Mouse (Mus musculus): ENCODE measurements around the gene Ythdf2.

Gene Ythdf2

DNA sequence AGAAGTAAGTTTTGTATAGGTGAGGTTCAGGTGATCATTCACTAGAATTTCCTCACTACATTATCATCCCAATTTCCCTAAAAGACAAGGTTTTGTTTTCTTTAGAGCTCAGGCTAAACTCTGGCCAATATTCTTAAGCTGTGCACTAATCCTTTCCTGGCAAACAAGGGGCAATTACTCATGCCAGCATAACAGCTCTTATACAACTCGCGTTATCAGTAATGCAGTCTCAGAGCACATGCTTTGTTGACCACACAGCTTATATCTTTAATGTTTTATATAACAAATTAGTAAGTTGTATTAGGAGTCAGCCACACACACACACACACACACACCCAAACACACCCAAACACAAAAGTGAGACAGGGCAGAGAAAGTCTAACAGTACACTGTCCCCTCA lies 1.8 kb downstream of the Ythdf2 start:
- no peak for DNase-seq (ENCODE audit: low read depth in 2 of 2, low spot score in 2 of 2)

DNA sequence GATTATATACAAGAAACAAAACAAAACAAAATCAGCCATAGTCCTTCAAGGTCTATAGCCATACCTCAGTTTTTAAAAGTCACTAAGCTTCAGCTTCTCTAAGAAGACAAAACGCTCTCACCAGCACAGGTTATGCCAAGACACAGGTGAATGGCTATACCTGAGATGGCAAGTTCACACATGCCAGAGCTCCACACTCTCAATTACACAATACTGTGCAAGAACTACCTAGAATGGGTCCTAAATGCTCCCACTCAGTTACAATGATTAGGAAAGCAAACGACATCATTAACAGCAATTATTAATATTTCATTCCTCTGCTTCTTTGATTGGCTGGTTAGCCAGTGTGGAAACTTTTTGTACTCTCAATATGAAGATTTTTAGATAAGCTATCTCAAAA lies 2.8 kb downstream of the Ythdf2 start:
- no peak for DNase-seq (ENCODE audit: low read depth in 2 of 2, low spot score in 2 of 2)

DNA sequence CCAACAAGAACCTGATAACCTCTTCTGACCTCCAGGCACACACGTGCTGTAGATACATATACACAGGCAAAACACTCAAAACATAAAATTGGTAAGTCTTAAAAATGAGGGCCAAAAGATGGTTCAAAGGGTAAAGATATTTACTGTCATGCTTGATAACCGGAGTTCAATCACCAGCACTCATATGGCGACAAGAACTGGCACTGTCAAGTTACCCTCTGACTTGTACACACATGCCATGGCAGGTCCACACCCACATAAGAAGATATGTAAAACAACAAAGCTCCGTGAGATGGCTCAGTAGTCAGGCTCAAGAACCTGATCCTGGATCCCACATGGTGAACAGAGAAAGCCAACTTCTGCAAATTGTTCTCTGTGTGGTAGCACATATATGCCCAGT lies 4.8 kb downstream of the Ythdf2 start:
- no peak for DNase-seq (ENCODE audit: low read depth in 2 of 2, low spot score in 2 of 2)

- no peak for DNase-seq (ENCODE audit: low read depth in 2 of 2, low spot score in 2 of 2)
Observed at GRCm38 (mm10) chr4:132198771-132199170, 13.3 kb downstream of the Ythdf2 start.

DNA sequence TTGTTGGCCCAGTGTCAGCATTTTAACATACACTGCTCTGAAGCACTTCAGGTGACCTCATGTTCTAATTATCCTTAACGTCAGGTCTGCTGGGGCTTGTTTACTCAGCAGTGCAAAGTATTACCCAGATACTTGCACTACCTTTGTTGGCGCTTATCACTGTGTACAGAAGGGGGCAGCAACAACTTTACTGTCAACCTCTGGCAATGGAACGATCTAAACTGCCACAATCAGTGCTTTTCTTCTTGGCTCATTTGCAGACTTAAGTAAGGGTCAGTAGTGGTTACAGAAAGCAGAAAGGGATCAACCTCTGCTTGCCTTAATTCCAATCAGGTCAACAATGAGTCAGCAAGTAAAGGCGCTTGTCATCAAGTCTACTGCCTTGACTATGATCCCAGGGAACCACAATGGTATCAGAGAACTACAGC lies 13.8 kb downstream of the Ythdf2 start:
- peak; percentile 18 to 49 for DNase-seq (ENCODE audit: low read depth in 2 of 2, low spot score in 2 of 2)

GRCm38 (mm10) chr4:132194975-132195374 lies 17.1 kb downstream of the Ythdf2 start:
- DNase-seq (ENCODE audit: low read depth in 2 of 2, low spot score in 2 of 2): no peak

- no peak for DNase-seq (ENCODE audit: low read depth in 2 of 2, low spot score in 2 of 2)
Observed at GRCm38 (mm10) chr4:132194373-132194772, 17.7 kb downstream of the Ythdf2 start.

DNA sequence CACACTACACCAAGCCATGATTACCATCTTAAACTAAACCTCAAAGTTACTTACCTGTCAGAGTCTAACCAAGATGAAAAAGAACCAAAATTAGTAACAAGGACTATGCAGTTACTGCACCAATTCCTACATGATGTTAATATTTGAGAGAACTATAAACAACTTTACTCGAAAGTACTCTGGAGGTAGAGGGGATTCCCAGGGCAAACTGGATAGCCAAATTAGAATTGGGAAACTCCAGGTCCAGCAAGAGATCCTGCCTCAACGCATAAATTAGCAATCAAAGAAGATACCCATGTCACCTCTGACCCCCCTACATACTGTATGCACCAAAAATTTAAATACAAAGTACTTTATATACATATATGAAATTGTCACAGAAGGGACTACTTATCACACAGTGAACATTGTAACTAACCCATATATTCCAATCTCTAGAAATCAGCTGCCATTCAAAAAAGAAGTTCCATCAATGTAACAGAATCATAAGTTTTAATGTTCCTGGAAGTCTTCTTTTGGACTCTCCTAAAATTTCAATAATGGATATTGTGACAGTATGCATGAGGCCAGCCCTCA lies 24.2 kb downstream of the Ythdf2 start:
- DNase-seq (ENCODE audit: low read depth in 2 of 2, low spot score in 2 of 2): no peak

GRCm38 (mm10) chr4:132183162-132183561 lies 28.9 kb downstream of the Ythdf2 start:
- DNase-seq (ENCODE audit: low read depth in 2 of 2, low spot score in 2 of 2): no peak

- peak in 1 of 2 experiments; percentile 10 for DNase-seq (ENCODE audit: low read depth in 2 of 2, low spot score in 2 of 2)
Observed at GRCm38 (mm10) chr4:132181721-132182658, 30.1 kb downstream of the Ythdf2 start.

- DNase-seq (ENCODE audit: low read depth in 2 of 2, low spot score in 2 of 2): no peak
Observed at GRCm38 (mm10) chr4:132180710-132181109, 31.4 kb downstream of the Ythdf2 start.

GRCm38 (mm10) chr4:132178630-132179059 lies 33.5 kb downstream of the Ythdf2 start:
- DNase-seq (ENCODE audit: low read depth in 2 of 2, low spot score in 2 of 2): peak; percentile 50 to 66

DNA sequence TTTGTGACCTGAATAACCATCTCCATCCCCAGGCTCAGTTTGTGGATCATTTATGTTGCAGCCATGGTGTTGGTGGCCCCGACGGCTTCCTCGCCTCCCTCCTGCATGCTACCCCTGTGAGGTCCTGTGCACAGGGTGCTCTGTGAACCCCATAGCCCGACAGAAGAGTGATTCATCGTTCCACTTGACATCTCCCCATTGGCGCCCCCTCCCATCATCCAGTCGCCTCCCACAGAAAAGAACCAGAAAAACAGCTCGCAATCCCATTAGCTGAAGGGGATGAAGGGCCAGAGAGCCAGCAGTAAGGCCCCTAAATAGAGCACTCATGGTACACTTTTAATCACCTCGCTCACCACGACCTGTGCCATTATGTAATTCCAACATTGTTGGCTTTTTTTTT lies 35.6 kb downstream of the Ythdf2 start:
- no peak for DNase-seq (ENCODE audit: low read depth in 2 of 2, low spot score in 2 of 2)

- no peak for DNase-seq (ENCODE audit: low read depth in 2 of 2, low spot score in 2 of 2)
Observed at GRCm38 (mm10) chr4:132170891-132171290, 41.2 kb downstream of the Ythdf2 start.

DNA sequence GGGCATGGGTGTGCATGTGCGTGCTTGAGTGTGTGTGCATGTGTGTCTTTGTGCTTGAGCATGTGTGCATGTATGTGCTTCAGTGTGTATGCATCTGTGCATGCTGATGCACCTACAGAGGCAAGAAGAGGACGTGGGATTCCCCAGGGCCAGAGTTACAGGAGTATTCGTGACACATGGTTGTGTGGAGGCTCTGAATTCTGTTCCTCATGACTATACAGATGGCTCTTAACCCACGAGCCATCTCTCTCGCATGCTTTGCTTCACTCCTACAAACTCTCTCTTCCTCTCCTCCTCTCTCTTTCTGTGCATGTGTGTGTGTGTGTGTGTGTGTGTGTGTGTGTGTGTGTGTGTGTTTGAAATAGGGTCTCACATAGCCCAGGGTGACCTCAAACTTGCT lies 42.3 kb downstream of the Ythdf2 start:
- no peak for DNase-seq (ENCODE audit: low read depth in 2 of 2, low spot score in 2 of 2)

- no peak for DNase-seq (ENCODE audit: low read depth in 2 of 2, low spot score in 2 of 2)
Observed at GRCm38 (mm10) chr4:132169271-132169670, 42.8 kb downstream of the Ythdf2 start.

- no peak for DNase-seq (ENCODE audit: low read depth in 2 of 2, low spot score in 2 of 2)
Observed at GRCm38 (mm10) chr4:132167436-132167835, 44.7 kb downstream of the Ythdf2 start.

DNA sequence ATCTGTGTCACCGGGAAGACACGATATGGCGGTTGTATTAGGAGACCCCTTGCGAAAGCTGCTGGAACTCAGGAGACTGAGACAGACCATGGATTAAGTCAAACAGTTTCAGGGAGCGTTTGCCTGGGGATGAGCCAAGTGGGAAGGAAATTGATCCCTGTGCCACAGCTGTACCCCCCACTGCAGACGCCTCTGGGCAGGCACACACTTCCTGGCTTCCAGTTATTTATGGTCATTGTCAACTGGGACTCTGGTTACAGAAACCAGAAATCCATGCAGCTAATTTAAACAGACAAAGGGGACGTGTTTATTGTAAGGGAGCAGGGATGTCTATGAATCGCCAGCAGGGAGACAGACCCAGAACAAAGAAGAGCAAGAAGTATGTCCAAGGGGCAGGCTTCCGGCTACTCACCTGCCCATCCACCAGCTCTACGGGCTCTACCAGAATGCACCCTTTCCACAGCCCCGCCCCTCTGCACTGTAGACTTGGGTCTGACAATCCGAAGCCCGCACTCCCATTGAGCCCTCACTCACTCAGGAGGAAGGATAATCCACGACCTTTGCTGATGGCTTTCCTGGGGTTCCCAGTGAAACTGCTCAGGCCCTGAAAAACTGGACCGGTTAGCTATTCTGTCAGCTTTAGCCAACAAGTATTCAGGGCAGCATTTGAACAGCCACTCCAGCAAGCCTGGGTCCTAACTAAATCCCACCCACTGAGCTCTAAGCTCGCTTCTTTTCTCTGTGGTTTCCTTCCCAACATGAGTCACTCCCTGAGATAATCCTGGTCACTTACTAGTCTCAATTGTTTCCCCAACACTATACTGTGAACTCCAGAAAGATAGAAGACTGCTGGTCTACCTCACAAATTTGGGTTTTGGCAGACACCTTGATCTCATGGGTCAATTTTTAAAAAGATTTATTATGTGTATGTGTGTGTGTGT lies 45.5 kb downstream of the Ythdf2 start:
- DNase-seq (ENCODE audit: low read depth in 2 of 2, low spot score in 2 of 2): no peak

DNA sequence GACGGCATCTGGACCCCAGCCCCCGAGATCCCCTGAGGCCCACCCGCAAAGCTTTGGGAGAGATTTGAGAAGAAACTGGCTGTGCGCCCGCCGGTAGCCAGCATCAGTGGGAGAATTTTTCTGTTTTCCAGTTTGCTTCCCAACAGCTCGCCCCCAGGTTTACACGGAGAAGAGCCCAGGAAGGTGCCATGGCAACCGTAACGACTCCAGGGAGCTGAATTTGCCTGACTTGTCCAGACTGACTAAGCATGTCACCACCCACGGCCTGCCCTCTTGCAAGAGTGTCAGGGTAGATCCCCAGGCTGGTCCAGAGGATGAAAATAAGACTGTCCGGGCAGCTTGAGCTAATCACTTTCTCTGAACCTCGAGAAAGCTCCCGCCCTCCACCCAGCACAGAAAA lies 46.4 kb downstream of the Ythdf2 start:
- no peak for DNase-seq (ENCODE audit: low read depth in 2 of 2, low spot score in 2 of 2)

DNA sequence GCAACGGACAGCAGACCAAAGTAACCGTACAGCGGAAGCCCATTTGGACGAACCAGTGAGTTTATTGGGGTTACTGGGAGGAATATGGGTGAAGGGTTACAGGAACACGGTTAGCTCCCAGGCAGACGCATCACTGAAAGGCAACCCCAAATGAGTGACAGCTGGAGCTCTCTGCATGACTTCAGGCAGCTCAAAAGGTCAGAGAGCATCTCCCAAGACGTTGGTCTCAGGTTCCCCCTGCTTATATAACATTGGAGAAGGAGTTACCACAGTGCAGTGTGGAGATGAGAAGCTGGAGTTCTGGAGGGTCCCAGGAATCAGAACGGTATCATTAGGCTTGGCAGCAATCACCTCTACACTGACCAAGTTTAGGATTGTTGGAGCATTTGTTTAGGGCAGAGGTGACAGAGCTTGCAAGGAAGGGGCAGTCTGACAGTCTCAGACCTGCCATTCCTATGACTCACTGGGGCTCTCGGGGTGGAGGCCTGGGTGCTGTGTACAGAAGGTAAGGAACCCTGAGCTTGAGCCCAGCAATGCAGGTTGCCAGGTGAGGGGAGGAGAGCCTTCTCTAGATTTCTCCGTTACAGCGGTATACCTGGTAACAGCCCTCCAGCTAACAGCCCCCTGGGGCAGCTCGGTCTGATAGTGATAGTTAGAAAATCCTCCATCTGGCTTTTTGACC lies 55.0 kb downstream of the Ythdf2 start:
- DNase-seq (ENCODE audit: low read depth in 2 of 2, low spot score in 2 of 2): no peak
